Mouse (Mus musculus) forebrain, embryonic 10.5 days (tissue): Measurements from ENCODE around the gene Emd. TPM values are rescaled to one million over a fixed set of nuclear protein-coding genes. Genes with fewer than 3 reads are reported as not detected.
A peak's percentile ranks its signal among the peaks of the same experiment; 100 is the strongest.

ENCODE experiments used
- DNase-seq: peaks from one replicate; pipeline ENCODE4 v3.0.0-alpha.2; 2017; ENCODE audit warnings: low spot score; ENCODE audit errors: extremely low spot score
- H3K27ac ChIP-seq: fragments of 300-500 bp; sonication (generic); 2 replicates; pipeline ENCODE4 v1.5.1; 2016; ENCODE audit warnings: mild to moderate bottlenecking
- H3K27me3 ChIP-seq: fragments of 300-500 bp; sonication (generic); 2 replicates; pipeline ENCODE4 v1.6.1; 2016; ENCODE audit warnings: mild to moderate bottlenecking; ENCODE audit not compliant: poor library complexity, severe bottlenecking
- H3K36me3 ChIP-seq: fragments of 300-500 bp; sonication (generic); replicated peaks from 2 replicates; pipeline ENCODE4 v1.6.1; 2016; ENCODE audit warnings: mild to moderate bottlenecking, moderate library complexity
- H3K4me1 ChIP-seq: fragments of 300-500 bp; sonication (generic); 2 replicates; pipeline ENCODE4 v1.6.1; 2016
- H3K4me3 ChIP-seq: fragments of 300-500 bp; sonication (generic); 2 replicates; pipeline ENCODE4 v1.5.1; 2016; ENCODE audit warnings: mild to moderate bottlenecking, moderate library complexity
- H3K9me3 ChIP-seq: fragments of 300-500 bp; sonication (generic); 2 replicates; pipeline ENCODE4 v1.6.1; 2016; ENCODE audit warnings: mild to moderate bottlenecking, moderate library complexity
- WGBS: fragments of 180-500 bp; shearing (Covaris S2); methylation state at CpG from one replicate; pipeline ENCODE4 v1.1.7; 2016; 5-methylcytosine and 5-hydroxymethylcytosine counted together
- polyA plus RNA-seq: library from polyadenylated mRNA; unstranded; fragments of >200 nt; fragmentation: Nextera tagmentation; extraction: Ambion mirVana; gene quantifications from 2 replicates; pipeline ENCODE4 v1.2.1, GENCODE M21; 2016

Emd gene
- polyA plus RNA-seq, 1 experiment from 2014 or later, result 22.2 TPM

- WGBS, result 19% methylated on average over 14 of the region's 15 CpGs
- Histone ChIP-seq H3K4me3 (peak overlapping the region; percentile 65), H3K4me1 (peaks cover 27% of the 10 kb centered on the region), H3K36me3 (peaks cover 25% of the 10 kb centered on the region), H3K27ac (peak overlapping the region; percentile 93), H3K27me3 (0 out of 2 replicates have a peak, but pooled peaks cover 11% of the 10 kb centered on the region), H3K9me3 (no peaks in the 10 kb centered on the region)
- no peak for DNase-seq
Measured at GRCm38 (mm10) chrX:74246693-74247092, 7.8 kb upstream of the Emd start.

GRCm38 (mm10) chrX:74248651-74249050 lies 5.8 kb upstream of the Emd start:
- DNase-seq, result peak; percentile 53
- Histone ChIP-seq H3K4me3 (peak overlapping the region; percentile 58; the same call in 1 of the 2 replicates), H3K36me3 (peaks cover 5% of the 10 kb centered on the region), H3K9me3 (no peaks in the 10 kb centered on the region), H3K4me1 (peaks cover 23% of the 10 kb centered on the region), H3K27ac (no peak overlapping the region), H3K27me3 (0 out of 2 replicates have a peak, but pooled peaks cover 11% of the 10 kb centered on the region)
- 11% methylated on average over 3 of the region's 3 CpGs for WGBS

GRCm38 (mm10) chrX:74249615-74250014 lies 4.9 kb upstream of the Emd start, which contains the start of gene Flna:
Flna (minus strand) TSS chrX:74249820.
- peak within 1 kb of the TSS; percentile 88 for H3K27ac ChIP-seq
- WGBS, result 18% methylated on average over 38 of the region's 38 CpGs

GRCm38 (mm10) chrX:74254888-74255565 lies 540 bp downstream of the Emd start:
- no peaks in the 10 kb centered on the region for H3K9me3 ChIP-seq
- WGBS, result 22% methylated on average over 31 of the region's 31 CpGs
- H3K27me3 ChIP-seq, result 0 out of 2 replicates have a peak, but pooled peaks cover 11% of the 10 kb centered on the region
- peaks cover 30% of the 10 kb centered on the region for H3K36me3 ChIP-seq
- H3K27ac ChIP-seq, result peak overlapping the region; percentile 92
- DNase-seq, result no peak
- peaks cover 7% of the 10 kb centered on the region for H3K4me1 ChIP-seq
- H3K4me3 ChIP-seq, result peak overlapping the region; percentile 70

More at GRCm38 (mm10) chrX:74249615-74250014, 4.9 kb upstream of the Emd start, which contains the start of gene Flna:
- no peaks in the 10 kb centered on the region for H3K36me3 ChIP-seq
- peak; percentile 44 for DNase-seq
- peaks cover 13% of the 10 kb centered on the region for H3K4me1 ChIP-seq
- H3K9me3 ChIP-seq, result no peaks in the 10 kb centered on the region
- H3K27me3 ChIP-seq, result 0 out of 2 replicates have a peak, but pooled peaks cover 11% of the 10 kb centered on the region
- H3K4me3 ChIP-seq, result peak within 1 kb of the TSS; percentile 58

DNA sequence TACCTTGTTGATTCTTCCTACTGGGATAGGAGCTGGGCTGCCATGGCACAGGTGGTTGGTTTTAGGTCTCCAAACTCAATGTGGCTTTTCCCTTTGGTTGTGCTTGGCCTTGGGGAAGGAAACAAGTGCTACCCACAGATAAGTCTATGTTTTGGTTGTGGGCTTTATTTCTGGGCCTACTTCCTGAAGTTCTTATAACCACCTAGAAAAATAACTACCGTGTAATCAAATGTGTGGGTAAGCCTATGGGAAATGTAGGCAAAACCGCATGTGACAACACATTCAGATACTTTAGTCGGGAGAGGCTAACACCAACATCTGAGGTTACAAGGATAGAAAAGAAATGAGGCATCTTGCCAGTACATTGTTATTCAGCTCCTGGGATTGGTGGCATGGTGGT lies 3.3 kb downstream of the Emd start:
- H3K27me3 ChIP-seq, result no peaks in the 10 kb centered on the region
- H3K4me1 ChIP-seq, result peaks cover 6% of the 10 kb centered on the region
- DNase-seq, result no peak
- peaks cover 36% of the 10 kb centered on the region for H3K36me3 ChIP-seq
- no peaks in the 10 kb centered on the region for H3K9me3 ChIP-seq
- no peak overlapping the region for H3K4me3 ChIP-seq
- H3K27ac ChIP-seq, result no peak overlapping the region
- 92% methylated on average over 3 of the region's 3 CpGs for WGBS

DNA sequence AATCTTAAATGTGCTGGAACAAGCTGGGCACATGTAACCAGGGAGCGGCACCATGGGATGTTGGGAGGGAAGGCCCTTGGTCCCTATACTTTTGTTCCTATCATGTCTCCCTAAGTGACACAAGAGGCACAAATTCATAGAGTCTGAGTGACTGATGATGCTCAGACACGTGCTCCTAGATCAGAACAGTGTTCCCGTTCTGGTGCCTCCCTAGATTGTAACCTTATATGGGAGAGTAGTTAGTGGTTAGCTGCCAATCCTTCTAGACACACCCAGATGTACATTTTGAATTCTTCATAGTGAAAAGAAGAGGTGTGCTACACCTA lies 15.2 kb downstream of the Emd start:
- Histone ChIP-seq H3K36me3 (peaks cover 16% of the 10 kb centered on the region), H3K27me3 (no peaks in the 10 kb centered on the region), H3K4me3 (peak overlapping the region; percentile 63), H3K9me3 (no peaks in the 10 kb centered on the region), H3K27ac (peak overlapping the region; percentile 94), H3K4me1 (peaks cover 6% of the 10 kb centered on the region)
- 27% methylated on average over 3 of the region's 3 CpGs for WGBS
- peak; percentile 15 for DNase-seq

DNA sequence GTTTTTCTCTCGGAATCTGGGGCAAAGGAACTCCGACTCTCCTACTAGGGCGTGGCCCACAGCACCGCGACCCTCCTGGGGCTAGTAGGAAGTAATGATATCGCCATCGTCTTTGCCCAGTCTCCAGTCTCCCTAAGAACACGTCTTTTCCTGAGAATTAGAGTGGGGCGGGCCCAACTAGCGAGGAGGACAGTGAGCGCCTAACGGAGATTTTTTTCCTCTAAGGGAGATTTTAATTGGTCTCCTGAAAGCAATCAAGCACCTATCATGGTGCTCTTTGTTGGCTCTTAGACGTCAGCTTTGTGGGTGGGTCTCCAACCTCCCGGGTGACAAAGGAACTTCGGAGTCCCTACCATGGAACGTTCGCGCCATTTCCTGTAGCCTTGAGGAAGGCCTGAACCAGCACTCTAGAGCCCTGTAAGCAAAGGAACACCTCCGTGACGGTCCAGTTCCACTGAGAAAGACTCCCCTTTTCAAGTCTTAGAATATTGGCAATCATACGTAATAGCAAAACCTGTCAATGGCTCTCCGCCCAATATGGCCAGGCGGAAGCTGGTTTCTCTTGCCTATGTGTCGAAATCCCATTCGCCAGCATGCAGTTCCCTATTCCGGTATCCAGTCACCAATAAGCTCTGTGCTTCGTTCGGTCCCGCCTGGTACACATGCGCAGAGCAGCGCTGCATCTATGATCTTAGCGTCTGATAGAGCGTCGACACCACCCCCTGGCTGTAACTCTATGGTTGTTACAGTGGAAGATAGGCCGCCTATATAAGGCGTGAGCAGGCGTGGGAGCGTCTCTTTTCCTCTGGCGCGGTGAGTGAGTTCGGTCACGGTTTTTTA lies 15.8 kb downstream of the Emd start, which contains the start of gene Rpl10:
Gene Rpl10, plus strand, starts transcription at position 751 of the 840 bp plus-strand sequence.
- no peaks in the 10 kb centered on the region for H3K27me3 ChIP-seq
- peaks cover 6% of the 10 kb centered on the region for H3K4me1 ChIP-seq
- peaks cover 16% of the 10 kb centered on the region for H3K36me3 ChIP-seq
- peak within 1 kb of the TSS; percentile 94 for H3K27ac ChIP-seq
- peak; percentile 85 for DNase-seq
- no peaks in the 10 kb centered on the region for H3K9me3 ChIP-seq
- 18% methylated on average over 42 of the region's 42 CpGs for WGBS
- H3K4me3 ChIP-seq, result peak within 1 kb of the TSS; percentile 63

GRCm38 (mm10) chrX:74270902-74271551 lies 16.5 kb downstream of the Emd start:
- Histone ChIP-seq H3K4me3 (peak overlapping the region; percentile 63), H3K36me3 (peaks cover 16% of the 10 kb centered on the region), H3K27ac (peak overlapping the region; percentile 87), H3K9me3 (no peaks in the 10 kb centered on the region), H3K4me1 (peaks cover 6% of the 10 kb centered on the region), H3K27me3 (no peaks in the 10 kb centered on the region)
- 22% methylated on average over 27 of the region's 27 CpGs for WGBS
- peak; percentile 25 for DNase-seq

DNA sequence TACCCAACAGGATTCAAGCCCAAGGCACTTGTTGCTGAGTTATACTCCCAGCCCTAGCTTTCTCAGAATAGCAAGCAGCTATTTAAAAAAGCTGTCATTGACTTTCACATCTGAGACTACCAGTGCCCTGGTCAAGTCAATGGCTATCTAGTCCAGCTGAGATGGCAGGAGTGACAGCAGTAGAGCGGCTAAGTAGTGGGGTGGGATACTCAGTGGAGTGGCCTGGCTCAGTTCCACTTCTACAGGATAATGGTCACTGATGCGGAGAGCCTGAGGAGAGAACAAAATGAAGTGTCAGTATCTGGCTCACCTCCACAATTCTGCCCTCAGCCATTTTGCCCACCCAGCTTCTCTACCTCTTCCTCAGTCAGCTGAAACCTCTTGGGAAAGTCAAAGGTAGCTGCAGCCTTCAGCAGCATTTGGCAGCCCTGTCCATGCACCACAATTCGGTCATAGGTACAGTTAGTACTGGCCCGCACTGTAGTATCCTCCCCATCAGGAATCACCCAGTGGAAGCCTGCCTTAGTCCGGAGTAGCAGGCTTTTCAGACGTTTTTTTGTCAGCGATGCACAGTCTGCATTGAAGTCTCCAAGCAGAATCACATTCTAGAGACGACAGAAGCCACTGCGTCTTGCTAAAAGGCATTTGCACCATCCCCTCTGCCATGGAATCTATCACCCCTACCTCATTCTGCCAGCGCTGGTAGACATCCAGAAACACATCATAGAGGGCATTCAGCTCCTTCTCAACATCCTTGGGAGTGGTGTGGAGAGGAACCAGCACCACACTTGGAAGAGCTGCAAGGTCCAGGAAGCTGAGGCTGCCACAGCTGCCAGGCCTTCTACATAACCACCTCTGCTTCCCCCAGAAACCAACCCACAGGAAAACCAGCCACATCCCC lies 19.2 kb downstream of the Emd start:
- Histone ChIP-seq H3K36me3 (peaks cover 16% of the 10 kb centered on the region), H3K9me3 (no peaks in the 10 kb centered on the region), H3K27me3 (no peaks in the 10 kb centered on the region), H3K27ac (no peak overlapping the region), H3K4me3 (no peak overlapping the region), H3K4me1 (peaks cover 6% of the 10 kb centered on the region)
- 32% methylated on average over 10 of the region's 10 CpGs for WGBS
- DNase-seq, result peak; percentile 19

GRCm38 (mm10) chrX:74277916-74278315 lies 23.4 kb downstream of the Emd start:
- no peak overlapping the region for H3K4me3 ChIP-seq
- 77% methylated on average over 8 of the region's 8 CpGs for WGBS
- H3K27me3 ChIP-seq, result no peaks in the 10 kb centered on the region
- H3K9me3 ChIP-seq, result no peaks in the 10 kb centered on the region
- no peak for DNase-seq
- peaks cover 11% of the 10 kb centered on the region for H3K4me1 ChIP-seq
- no peak overlapping the region for H3K27ac ChIP-seq
- H3K36me3 ChIP-seq, result peaks cover 6% of the 10 kb centered on the region

GRCm38 (mm10) chrX:74281041-74281731 lies 26.7 kb downstream of the Emd start:
- Histone ChIP-seq H3K9me3 (no peaks in the 10 kb centered on the region), H3K4me1 (peaks cover 20% of the 10 kb centered on the region), H3K4me3 (peak overlapping the region; percentile 69), H3K36me3 (no peaks in the 10 kb centered on the region), H3K27me3 (no peaks in the 10 kb centered on the region), H3K27ac (peak overlapping the region; percentile 88)
- DNase-seq, result no peak
- WGBS, result 19% methylated on average over 14 of the region's 14 CpGs
